Mouse (Mus musculus): ENCODE measurements around the gene Dpagt1. TPM values are rescaled to one million over a fixed set of nuclear protein-coding genes. Genes with fewer than 3 reads are reported as not detected.
"Not testable (repeated sequence)": the region's sequence is repeated elsewhere in the genome, so short reads cannot be mapped to it uniquely, and the experiment has no call there.

The Dpagt1 gene
- polyA plus RNA-seq, 1 experiment from 2014 or later, result 51.9 TPM

DNA sequence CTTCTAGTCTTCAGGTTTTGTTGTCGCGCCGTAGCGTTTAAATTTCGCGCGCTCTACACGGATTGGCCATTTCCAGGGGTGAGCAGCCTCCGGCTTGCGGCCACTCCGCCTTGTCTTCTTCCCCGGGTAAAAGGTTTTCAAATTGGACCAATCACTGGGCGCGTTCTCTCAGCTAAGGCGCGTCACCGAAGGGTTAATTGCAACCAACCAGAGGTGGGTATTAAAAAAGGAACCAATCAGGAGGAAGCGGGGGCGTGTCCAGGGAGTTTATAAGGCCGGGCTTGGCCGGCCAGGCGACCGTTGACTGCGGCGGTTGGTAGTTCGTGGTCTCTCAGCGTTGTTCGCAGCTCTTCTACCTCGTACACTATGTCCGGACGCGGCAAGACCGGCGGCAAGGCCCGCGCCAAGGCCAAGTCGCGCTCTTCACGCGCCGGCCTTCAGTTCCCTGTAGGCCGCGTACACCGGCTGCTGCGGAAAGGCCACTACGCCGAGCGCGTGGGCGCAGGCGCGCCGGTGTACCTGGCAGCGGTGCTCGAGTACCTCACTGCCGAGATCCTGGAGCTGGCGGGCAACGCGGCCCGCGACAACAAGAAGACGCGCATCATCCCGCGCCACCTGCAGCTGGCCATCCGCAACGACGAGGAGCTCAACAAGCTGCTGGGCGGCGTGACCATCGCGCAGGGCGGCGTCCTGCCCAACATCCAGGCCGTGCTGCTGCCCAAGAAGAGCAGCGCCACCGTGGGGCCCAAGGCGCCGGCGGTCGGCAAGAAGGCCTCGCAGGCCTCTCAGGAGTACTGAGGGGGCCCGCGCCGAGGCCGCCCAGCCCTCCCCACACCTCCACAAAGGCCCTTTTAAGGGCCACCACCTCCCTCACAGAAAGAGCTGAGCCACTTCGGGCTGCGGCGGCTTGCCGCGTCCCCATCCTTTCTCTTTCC lies 8.8 kb downstream of the Dpagt1 start, which contains the start of gene H2afx:
Gene H2afx (plus strand): TSS at position 299 of the 935 bp plus-strand sequence.
- Histone ChIP-seq H3K36me3 (ENCODE audit: control insufficient read depth, insufficient read depth, low read length) (peaks cover 66% of the 10 kb centered on the region), H3K4me2 (replicated peaks; ENCODE audit: low read depth, low read length) (peak within 1 kb of the TSS; percentile 38), H3K9ac (ENCODE audit: low read depth, low read length) (peak within 1 kb of the TSS; percentile 90), H3K27me3 (ENCODE audit: control insufficient read depth, insufficient read depth, low read length) (no peaks in the 10 kb centered on the region), H3K4me3 (ENCODE audit: low read length) (peak within 1 kb of the TSS; percentile 66), H3K27ac (ENCODE audit: low read depth, low read length) (peak within 1 kb of the TSS; percentile 88), H3K4me1 (ENCODE audit: control insufficient read depth, insufficient read depth, low read length) (peaks cover 14% of the 10 kb centered on the region), H3K9me3 (ENCODE audit: control insufficient read depth, low read length) (no peaks in the 10 kb centered on the region)
- under 1% methylated on average over 86 of the region's 91 CpGs for WGBS
- peak; percentile 95 for ATAC-seq (ENCODE audit: low FRiP score, low TSS enrichment)

DNA sequence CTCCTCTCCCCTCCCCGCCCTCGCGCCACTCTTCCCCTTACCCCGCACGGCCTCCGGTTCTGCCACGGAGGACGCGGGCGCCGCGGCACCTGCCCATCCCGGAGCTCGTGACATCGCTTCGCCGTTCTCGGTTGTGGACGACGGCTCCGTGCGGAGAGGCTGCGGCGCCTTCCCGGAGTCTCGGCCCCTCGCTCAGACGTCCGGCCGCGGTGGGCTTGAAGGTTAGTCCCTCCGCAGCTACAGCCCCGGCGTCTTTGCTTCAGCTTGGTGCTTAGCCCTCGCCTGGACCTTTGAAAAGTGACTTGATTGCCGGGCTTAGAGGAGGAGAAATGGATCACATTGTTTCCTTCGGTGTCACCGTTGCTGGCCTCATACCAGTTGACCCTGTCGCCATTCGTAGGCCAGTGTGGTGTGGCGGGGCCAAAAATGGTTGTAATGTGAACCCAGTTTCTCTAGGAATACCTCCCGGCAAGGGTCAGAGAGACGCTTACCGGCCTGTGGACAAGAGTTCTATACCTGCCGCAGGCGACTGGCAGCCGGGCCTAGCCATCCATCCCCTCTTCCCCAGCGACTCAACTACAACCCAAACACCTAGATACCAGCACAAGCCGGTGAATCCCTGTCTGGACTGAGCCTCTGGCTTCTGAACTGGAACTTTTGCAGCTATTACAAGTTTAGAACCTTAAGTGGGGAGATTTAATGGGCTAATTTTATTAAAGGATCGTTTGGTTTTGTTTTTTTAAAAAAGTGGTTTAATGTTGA lies 9.7 kb downstream of the Dpagt1 start:
- 0% methylated on average over 48 of the region's 50 CpGs for WGBS
- H3K36me3 ChIP-seq (ENCODE audit: control insufficient read depth, insufficient read depth, low read length), result peaks cover 64% of the 10 kb centered on the region

DNA sequence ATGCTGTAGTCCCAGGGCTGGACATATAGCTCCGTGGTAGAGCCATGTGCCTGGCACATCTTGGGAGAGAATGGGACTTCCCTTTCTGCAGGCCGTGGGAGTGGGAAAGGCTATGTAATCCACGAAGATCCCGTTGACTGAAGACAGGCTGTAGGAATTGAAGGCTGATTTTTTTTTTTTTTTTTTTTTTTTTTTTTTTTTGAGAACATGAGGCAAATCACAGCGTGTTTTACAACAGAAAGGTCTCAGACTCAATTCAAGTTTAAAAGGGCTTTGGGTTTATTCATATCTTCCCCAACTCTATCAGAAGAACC lies 10.2 kb downstream of the Dpagt1 start:
- no peaks in the 10 kb centered on the region for H3K9me3 ChIP-seq (ENCODE audit: control insufficient read depth, low read length)
- H3K27ac ChIP-seq (ENCODE audit: low read depth, low read length), result no peak overlapping the region
- H3K36me3 ChIP-seq (ENCODE audit: control insufficient read depth, insufficient read depth, low read length), result peaks cover 64% of the 10 kb centered on the region
- peak overlapping the region; percentile 66 for H3K4me3 ChIP-seq (ENCODE audit: low read length)
- peak overlapping the region; percentile 90 for H3K9ac ChIP-seq (ENCODE audit: low read depth, low read length)
- 3% methylated on average over 5 of the region's 5 CpGs for whole genome bisulfite sequencing
- H3K4me1 ChIP-seq (ENCODE audit: control insufficient read depth, insufficient read depth, low read length), result peaks cover 14% of the 10 kb centered on the region
- no peak for ATAC-seq (ENCODE audit: low FRiP score, low TSS enrichment)
- peak overlapping the region; percentile 38 for H3K4me2 ChIP-seq (replicated peaks; ENCODE audit: low read depth, low read length)
- no peaks in the 10 kb centered on the region for H3K27me3 ChIP-seq (ENCODE audit: control insufficient read depth, insufficient read depth, low read length)

More for the DNA sequence above, 9.7 kb downstream of the Dpagt1 start:
- Histone ChIP-seq H3K4me2 (replicated peaks; ENCODE audit: low read depth, low read length) (peak overlapping the region; percentile 38), H3K4me1 (ENCODE audit: control insufficient read depth, insufficient read depth, low read length) (peaks cover 14% of the 10 kb centered on the region), H3K4me3 (ENCODE audit: low read length) (peak overlapping the region; percentile 66), H3K27ac (ENCODE audit: low read depth, low read length) (peak overlapping the region; percentile 88), H3K9me3 (ENCODE audit: control insufficient read depth, low read length) (no peaks in the 10 kb centered on the region), H3K9ac (ENCODE audit: low read depth, low read length) (peak overlapping the region; percentile 90), H3K27me3 (ENCODE audit: control insufficient read depth, insufficient read depth, low read length) (no peaks in the 10 kb centered on the region)
- ATAC-seq (ENCODE audit: low FRiP score, low TSS enrichment), result peak; percentile 8

DNA sequence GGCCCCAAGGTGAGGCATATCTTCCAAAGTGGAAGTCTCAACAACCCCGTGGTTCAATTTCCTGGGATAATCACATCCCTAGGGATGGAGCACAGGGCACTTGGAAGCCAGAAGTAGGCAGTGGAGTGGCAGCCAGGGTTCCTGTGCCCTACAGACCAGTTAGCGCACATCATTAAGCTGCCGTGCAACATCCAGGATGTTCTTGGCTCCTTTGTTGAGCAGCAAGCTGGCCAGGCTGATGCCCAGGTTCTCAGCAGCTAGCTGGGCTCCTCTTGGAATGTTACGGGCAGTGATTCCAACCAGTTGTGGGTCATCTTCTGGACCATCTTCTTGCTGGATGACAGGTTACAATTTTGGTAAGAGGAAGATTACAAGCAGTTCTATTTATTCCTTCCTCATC lies 10.7 kb downstream of the Dpagt1 start:
- Histone ChIP-seq H3K27ac (ENCODE audit: low read depth, low read length) (peak overlapping the region; percentile 24; the same call in 1 of the 2 replicates), H3K4me2 (replicated peaks; ENCODE audit: low read depth, low read length) (peak overlapping the region; percentile 38), H3K36me3 (ENCODE audit: control insufficient read depth, insufficient read depth, low read length) (peaks cover 60% of the 10 kb centered on the region), H3K9ac (ENCODE audit: low read depth, low read length) (peak overlapping the region; percentile 90), H3K4me1 (ENCODE audit: control insufficient read depth, insufficient read depth, low read length) (peaks cover 14% of the 10 kb centered on the region), H3K4me3 (ENCODE audit: low read length) (peak overlapping the region; percentile 66)
- not testable (repeated sequence) for H3K9me3 ChIP-seq (ENCODE audit: control insufficient read depth, low read length); ATAC-seq (ENCODE audit: low FRiP score, low TSS enrichment); H3K27me3 ChIP-seq (ENCODE audit: control insufficient read depth, insufficient read depth, low read length)
- 25% methylated on average over 4 of the region's 4 CpGs for WGBS

DNA sequence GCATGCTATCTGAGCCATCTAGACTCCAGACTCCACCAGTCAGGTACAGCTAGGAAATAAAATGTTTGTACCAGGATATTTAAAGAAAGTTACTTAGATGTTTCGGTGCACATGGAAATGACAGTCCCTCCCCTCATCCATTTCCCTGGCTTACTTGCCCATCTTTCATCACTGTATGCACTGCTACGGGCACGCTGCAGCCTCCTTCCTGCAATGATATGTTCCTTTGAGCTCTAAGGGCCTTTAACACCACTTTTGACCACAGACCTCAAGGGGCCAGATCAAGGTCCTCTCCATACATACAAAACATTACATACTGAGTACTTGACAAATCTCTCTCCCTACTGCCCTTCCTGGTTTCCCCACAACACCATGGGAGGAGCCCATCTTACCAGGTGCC lies 11.1 kb downstream of the Dpagt1 start:
- H3K4me3 ChIP-seq (ENCODE audit: low read length), result peak overlapping the region; percentile 66
- peak overlapping the region; percentile 24; the same call in 1 of the 2 replicates for H3K27ac ChIP-seq (ENCODE audit: low read depth, low read length)
- peak overlapping the region; percentile 90 for H3K9ac ChIP-seq (ENCODE audit: low read depth, low read length)
- H3K4me2 ChIP-seq (replicated peaks; ENCODE audit: low read depth, low read length), result peak overlapping the region; percentile 38
- H3K27me3 ChIP-seq (ENCODE audit: control insufficient read depth, insufficient read depth, low read length), result no peaks in the 10 kb centered on the region
- ATAC-seq (ENCODE audit: low FRiP score, low TSS enrichment), result no peak
- H3K9me3 ChIP-seq (ENCODE audit: control insufficient read depth, low read length), result no peaks in the 10 kb centered on the region
- peaks cover 56% of the 10 kb centered on the region for H3K36me3 ChIP-seq (ENCODE audit: control insufficient read depth, insufficient read depth, low read length)
- 72% methylated on average over 3 of the region's 3 CpGs for WGBS
- H3K4me1 ChIP-seq (ENCODE audit: control insufficient read depth, insufficient read depth, low read length), result peaks cover 14% of the 10 kb centered on the region

DNA sequence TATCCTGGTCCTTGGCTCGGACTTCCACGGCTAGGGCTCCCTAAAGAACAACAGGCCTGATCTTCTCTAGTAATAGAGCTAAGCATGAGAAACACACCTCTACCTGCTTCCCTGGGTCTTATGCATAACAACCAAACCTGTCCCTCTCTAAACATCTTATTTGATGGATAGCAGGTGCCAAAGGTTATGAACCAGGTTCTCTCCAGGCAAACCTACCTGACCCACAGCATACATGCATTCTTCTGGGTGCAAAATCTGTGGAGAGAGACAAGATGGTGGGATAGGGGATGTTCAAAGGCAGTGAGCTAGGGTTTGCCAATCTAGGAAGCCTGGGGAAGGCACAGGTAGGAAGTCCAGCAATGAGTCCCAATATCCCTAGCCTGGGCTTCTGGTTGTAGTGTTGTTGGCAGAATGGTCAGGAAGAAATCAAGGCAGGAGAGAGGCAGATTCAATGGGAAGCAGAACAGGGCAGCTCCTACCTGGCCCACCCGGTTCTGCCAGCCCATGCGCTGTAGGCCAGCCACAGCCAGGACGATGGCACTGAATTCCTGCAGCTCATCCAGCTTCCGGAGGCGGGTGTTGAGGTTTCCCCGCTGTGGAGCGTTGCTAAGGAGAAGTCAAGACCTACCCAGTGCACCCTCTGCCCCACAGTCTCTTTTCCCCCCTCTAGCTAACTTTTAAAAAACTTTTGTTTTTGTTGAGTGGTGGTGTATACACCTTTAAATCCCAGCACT lies 11.8 kb downstream of the Dpagt1 start:
- Histone ChIP-seq H3K4me3 (ENCODE audit: low read length) (peak overlapping the region; percentile 66), H3K27me3 (ENCODE audit: control insufficient read depth, insufficient read depth, low read length) (no peaks in the 10 kb centered on the region), H3K36me3 (ENCODE audit: control insufficient read depth, insufficient read depth, low read length) (peaks cover 51% of the 10 kb centered on the region), H3K27ac (ENCODE audit: low read depth, low read length) (no peak overlapping the region), H3K4me1 (ENCODE audit: control insufficient read depth, insufficient read depth, low read length) (peaks cover 20% of the 10 kb centered on the region), H3K9ac (ENCODE audit: low read depth, low read length) (peak overlapping the region; percentile 37; the same call in 1 of the 2 replicates), H3K9me3 (ENCODE audit: control insufficient read depth, low read length) (no peaks in the 10 kb centered on the region), H3K4me2 (replicated peaks; ENCODE audit: low read depth, low read length) (peak overlapping the region; percentile 38)
- ATAC-seq (ENCODE audit: low FRiP score, low TSS enrichment), result no peak
- WGBS, result 67% methylated on average over 9 of the region's 9 CpGs

DNA sequence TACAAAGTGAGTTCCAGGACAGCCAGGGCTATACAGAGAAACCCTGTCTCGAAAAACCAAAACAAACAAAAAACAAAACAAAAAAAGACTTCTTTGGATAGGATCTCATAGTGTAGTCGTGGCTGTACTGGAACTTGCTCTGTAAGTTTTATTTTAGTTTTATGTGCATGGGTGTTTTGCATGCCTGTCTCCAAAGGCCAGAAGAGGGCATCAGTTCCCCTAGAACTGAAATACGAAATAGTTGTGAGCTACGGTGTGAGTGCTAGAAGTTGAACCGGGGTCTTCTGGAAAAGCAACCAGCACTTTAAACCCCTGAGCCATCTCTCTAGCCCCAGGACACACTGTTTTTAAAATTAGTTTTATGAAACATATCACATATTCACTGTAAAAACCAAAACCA lies 12.8 kb downstream of the Dpagt1 start:
- Histone ChIP-seq H3K4me2 (replicated peaks; ENCODE audit: low read depth, low read length) (no peak overlapping the region), H3K4me3 (ENCODE audit: low read length) (no peak overlapping the region)

DNA sequence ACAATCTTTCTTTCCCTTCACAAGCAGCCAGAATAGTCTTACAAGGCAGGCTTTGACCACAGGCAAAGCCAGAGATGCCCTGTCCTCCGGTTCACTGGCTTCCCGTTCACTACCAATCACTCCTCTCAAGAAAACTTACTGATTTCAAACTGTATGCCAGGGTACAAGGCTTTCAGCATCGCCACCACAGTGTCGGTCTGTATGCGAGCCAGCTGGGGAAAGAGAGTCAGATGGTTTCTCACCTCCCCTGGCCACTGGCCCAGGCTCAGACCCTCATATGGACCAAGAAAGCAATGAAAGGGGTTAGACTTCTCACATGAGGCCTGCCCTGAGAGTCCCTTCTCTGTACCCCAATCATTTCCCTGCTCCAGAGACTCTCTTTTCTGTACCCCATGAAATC lies 15.7 kb downstream of the Dpagt1 start:
- Histone ChIP-seq H3K4me3 (ENCODE audit: low read length) (no peak overlapping the region; the same call in 1 of the 2 replicates), H3K9ac (ENCODE audit: low read depth, low read length) (no peak overlapping the region), H3K36me3 (ENCODE audit: control insufficient read depth, insufficient read depth, low read length) (peaks cover 44% of the 10 kb centered on the region), H3K27me3 (ENCODE audit: control insufficient read depth, insufficient read depth, low read length) (no peaks in the 10 kb centered on the region), H3K27ac (ENCODE audit: low read depth, low read length) (no peak overlapping the region), H3K4me2 (replicated peaks; ENCODE audit: low read depth, low read length) (no peak overlapping the region), H3K4me1 (ENCODE audit: control insufficient read depth, insufficient read depth, low read length) (peaks cover 26% of the 10 kb centered on the region), H3K9me3 (ENCODE audit: control insufficient read depth, low read length) (no peaks in the 10 kb centered on the region)
- WGBS, result 84% methylated on average over 5 of the region's 5 CpGs
- no peak for ATAC-seq (ENCODE audit: low FRiP score, low TSS enrichment)

More for the DNA sequence above, 12.8 kb downstream of the Dpagt1 start:
- H3K9ac ChIP-seq (ENCODE audit: low read depth, low read length), result no peak overlapping the region
- WGBS, result 89% methylated on average over 5 of the region's 5 CpGs
- H3K27ac ChIP-seq (ENCODE audit: low read depth, low read length), result no peak overlapping the region
- H3K4me1 ChIP-seq (ENCODE audit: control insufficient read depth, insufficient read depth, low read length), result peaks cover 26% of the 10 kb centered on the region
- H3K36me3 ChIP-seq (ENCODE audit: control insufficient read depth, insufficient read depth, low read length), result peaks cover 42% of the 10 kb centered on the region; the same call in 1 of the 2 replicates
- H3K9me3 ChIP-seq (ENCODE audit: control insufficient read depth, low read length), result no peaks in the 10 kb centered on the region
- no peak for ATAC-seq (ENCODE audit: low FRiP score, low TSS enrichment)
- H3K27me3 ChIP-seq (ENCODE audit: control insufficient read depth, insufficient read depth, low read length), result no peaks in the 10 kb centered on the region
